Mouse (Mus musculus): ENCODE results near the gene Klk1b4. TPM values are rescaled to one million over a fixed set of nuclear protein-coding genes. Genes with fewer than 3 reads are reported as not detected.
A peak's percentile ranks its signal among the peaks of the same experiment; 100 is the strongest.
"Not testable (repeated sequence)": the region's sequence is repeated elsewhere in the genome, so short reads cannot be mapped to it uniquely, and the experiment has no call there.

Klk1b4 gene
- not detected in 2 replicates for polyA plus RNA-seq (2015; fragmentation: Nextera tagmentation; extraction: Ambion mirVana)

GRCm38 (mm10) chr7:44207135-44207534, at the start of gene Klk1b4:
Gene Klk1b4 (plus strand): TSS chr7:44207435.
- not testable (repeated sequence) for H3K4me3 ChIP-seq (ENCODE audit: low read depth, low read length); H3K27ac ChIP-seq (ENCODE audit: low read depth, low read length); H3K9me3 ChIP-seq (ENCODE audit: control insufficient read depth); H3K4me2 ChIP-seq (replicated peaks; ENCODE audit: low read depth); H3K4me1 ChIP-seq (replicated peaks; ENCODE audit: control insufficient read depth, insufficient read depth, low read length); H3K9ac ChIP-seq (ENCODE audit: low read depth, low read length); ATAC-seq; H3K36me3 ChIP-seq (ENCODE audit: control insufficient read depth, insufficient read depth); H3K27me3 ChIP-seq (replicated peaks; ENCODE audit: control insufficient read depth, insufficient read depth, low read length)
- 31% methylated on average over 3 of the region's 3 CpGs for WGBS

- Histone ChIP-seq H3K27me3 (replicated peaks; ENCODE audit: control insufficient read depth, insufficient read depth, low read length) (no peaks in the 10 kb centered on the region), H3K4me3 (ENCODE audit: low read depth, low read length) (no peak overlapping the region), H3K36me3 (ENCODE audit: control insufficient read depth, insufficient read depth) (no peaks in the 10 kb centered on the region), H3K4me2 (replicated peaks; ENCODE audit: low read depth) (no peak overlapping the region), H3K27ac (ENCODE audit: low read depth, low read length) (no peak overlapping the region), H3K9ac (ENCODE audit: low read depth, low read length) (no peak overlapping the region), H3K9me3 (ENCODE audit: control insufficient read depth) (no peaks in the 10 kb centered on the region), H3K4me1 (replicated peaks; ENCODE audit: control insufficient read depth, insufficient read depth, low read length) (no peaks in the 10 kb centered on the region)
- no peak for TF ChIP-seq CTCF (IDR thresholded peaks at IDR 0.05; ENCODE audit: low read depth)
- 0 out of 2 replicates have a peak, but pooled peaks have one; percentile 53 for ATAC-seq
- WGBS, result 44% methylated on average over 9 of the region's 9 CpGs
These were observed 27.8 kb upstream of the Klk1b4 start for GRCm38 (mm10) chr7:44179299-44180045.

- not testable (repeated sequence) for H3K4me2 ChIP-seq (replicated peaks; ENCODE audit: low read depth)
- 38% methylated on average over 8 of the region's 8 CpGs for WGBS
These were observed 20.7 kb upstream of the Klk1b4 start for GRCm38 (mm10) chr7:44186516-44186915.

GRCm38 (mm10) chr7:44187936-44188335, 19.3 kb upstream of the Klk1b4 start, which contains the start of gene Klk1b24:
Gene Klk1b24 (plus strand): TSS chr7:44188236.
- not testable (repeated sequence) for H3K4me2 ChIP-seq (replicated peaks; ENCODE audit: low read depth); H3K4me1 ChIP-seq (replicated peaks; ENCODE audit: control insufficient read depth, insufficient read depth, low read length); H3K27ac ChIP-seq (ENCODE audit: low read depth, low read length); H3K9ac ChIP-seq (ENCODE audit: low read depth, low read length); H3K9me3 ChIP-seq (ENCODE audit: control insufficient read depth); ATAC-seq; H3K36me3 ChIP-seq (ENCODE audit: control insufficient read depth, insufficient read depth); H3K27me3 ChIP-seq (replicated peaks; ENCODE audit: control insufficient read depth, insufficient read depth, low read length); H3K4me3 ChIP-seq (ENCODE audit: low read depth, low read length)

More at GRCm38 (mm10) chr7:44186516-44186915, 20.7 kb upstream of the Klk1b4 start:
- not testable (repeated sequence) for H3K36me3 ChIP-seq (ENCODE audit: control insufficient read depth, insufficient read depth); H3K27ac ChIP-seq (ENCODE audit: low read depth, low read length); H3K9ac ChIP-seq (ENCODE audit: low read depth, low read length); H3K4me3 ChIP-seq (ENCODE audit: low read depth, low read length); H3K4me1 ChIP-seq (replicated peaks; ENCODE audit: control insufficient read depth, insufficient read depth, low read length); H3K27me3 ChIP-seq (replicated peaks; ENCODE audit: control insufficient read depth, insufficient read depth, low read length); H3K9me3 ChIP-seq (ENCODE audit: control insufficient read depth); ATAC-seq

- not testable (repeated sequence) for H3K4me3 ChIP-seq (ENCODE audit: low read depth, low read length); H3K9ac ChIP-seq (ENCODE audit: low read depth, low read length); H3K27ac ChIP-seq (ENCODE audit: low read depth, low read length); H3K9me3 ChIP-seq (ENCODE audit: control insufficient read depth); H3K27me3 ChIP-seq (replicated peaks; ENCODE audit: control insufficient read depth, insufficient read depth, low read length); ATAC-seq; H3K4me2 ChIP-seq (replicated peaks; ENCODE audit: low read depth); H3K4me1 ChIP-seq (replicated peaks; ENCODE audit: control insufficient read depth, insufficient read depth, low read length); H3K36me3 ChIP-seq (ENCODE audit: control insufficient read depth, insufficient read depth)
- 75% methylated on average over 1 of the region's 1 CpGs for WGBS
These were observed 13.8 kb upstream of the Klk1b4 start for GRCm38 (mm10) chr7:44193466-44193865.

GRCm38 (mm10) chr7:44197891-44198290, 9.3 kb upstream of the Klk1b4 start, which contains the start of gene Klk1b3:
Gene Klk1b3 (plus strand): TSS chr7:44198191.
- H3K9ac ChIP-seq (ENCODE audit: low read depth, low read length), result no peak within 1 kb of the TSS
- WGBS, result 58% methylated on average over 3 of the region's 3 CpGs
- no peaks in the 10 kb centered on the region for H3K4me1 ChIP-seq (replicated peaks; ENCODE audit: control insufficient read depth, insufficient read depth, low read length)
- no peak within 1 kb of the TSS for H3K27ac ChIP-seq (ENCODE audit: low read depth, low read length)
- H3K27me3 ChIP-seq (replicated peaks; ENCODE audit: control insufficient read depth, insufficient read depth, low read length), result no peaks in the 10 kb centered on the region
- no peaks in the 10 kb centered on the region for H3K9me3 ChIP-seq (ENCODE audit: control insufficient read depth)
- no peak for TF ChIP-seq CTCF (IDR thresholded peaks at IDR 0.05; ENCODE audit: low read depth)
- H3K4me3 ChIP-seq (ENCODE audit: low read depth, low read length), result no peak within 1 kb of the TSS
- H3K4me2 ChIP-seq (replicated peaks; ENCODE audit: low read depth), result no peak within 1 kb of the TSS
- no peaks in the 10 kb centered on the region for H3K36me3 ChIP-seq (ENCODE audit: control insufficient read depth, insufficient read depth)
- ATAC-seq, result no peak
